Mouse (Mus musculus) stomach, postnatal 0 days (tissue): ENCODE results near the gene Zbtb1.

Experiments
- CTCF ChIP-seq: IDR thresholded peaks from 2 replicates; pipeline ENCODE4 v1.5.1; 2016; ENCODE audit warnings: antibody characterized with exemption, low read depth, mild to moderate bottlenecking, moderate library complexity
- EP300 ChIP-seq: optimal IDR thresholded peaks from 2 replicates; pipeline ENCODE3; 2016; ENCODE audit warnings: antibody characterized with exemption

- TF ChIP-seq CTCF = no peak
- no peak for TF ChIP-seq EP300
Observed at GRCm38 (mm10) chr12:76431431-76431830, 61.4 kb downstream of the Zbtb1 start.
